Mouse (Mus musculus) midbrain, embryonic 11.5 days (tissue): ENCODE results near the gene Prickle1. TPM values are rescaled to one million over a fixed set of nuclear protein-coding genes. Genes with fewer than 3 reads are reported as not detected.

ENCODE experiments used
- ATAC-seq: fragments of 200-750 bp; cut with Nextera tagmentation; 2 replicates; pipeline ENCODE4 v1.8.0; 2017; ENCODE audit warnings: moderate TSS enrichment, moderate library complexity; ENCODE audit not compliant: low FRiP score
- DNase-seq: peaks from one replicate; pipeline ENCODE4 v3.0.0; 2015; ENCODE audit warnings: low spot score; ENCODE audit errors: missing footprints
- H3K27ac ChIP-seq: fragments of 300-500 bp; sonication (generic); 2 replicates; pipeline ENCODE4 v1.5.1; 2014; ENCODE audit warnings: low read depth, low read length
- H3K27me3 ChIP-seq: fragments of 300-500 bp; sonication (generic); 2 replicates; pipeline ENCODE4 v1.6.1; 2014; ENCODE audit warnings: mild to moderate bottlenecking, low read length, moderate library complexity, mixed read lengths; ENCODE audit not compliant: control insufficient read depth, insufficient read depth
- H3K36me3 ChIP-seq: fragments of 300-500 bp; sonication (generic); 2 replicates; pipeline ENCODE4 v1.6.1; 2014; ENCODE audit warnings: mild to moderate bottlenecking, low read length, moderate library complexity, mixed read lengths; ENCODE audit not compliant: control insufficient read depth, insufficient read depth
- H3K4me1 ChIP-seq: fragments of 300-500 bp; sonication (generic); 2 replicates; pipeline ENCODE4 v1.6.1; 2014; ENCODE audit warnings: low read length; ENCODE audit not compliant: control insufficient read depth, insufficient read depth
- H3K4me2 ChIP-seq: fragments of 300-500 bp; sonication (generic); 2 replicates; pipeline ENCODE4 v1.6.1; 2014; ENCODE audit warnings: mild to moderate bottlenecking, moderate library complexity
- H3K4me3 ChIP-seq: fragments of 300-500 bp; sonication (generic); 2 replicates; pipeline ENCODE4 v1.5.1; 2014; ENCODE audit warnings: low read depth, low read length
- H3K9ac ChIP-seq: fragments of 300-500 bp; sonication (generic); 2 replicates; pipeline ENCODE4 v1.6.1; 2014; ENCODE audit warnings: low read length
- H3K9me3 ChIP-seq: fragments of 300-500 bp; sonication (generic); 2 replicates; pipeline ENCODE4 v1.6.1; 2016; ENCODE audit warnings: low read length; ENCODE audit not compliant: control insufficient read depth
- WGBS: fragments of 180-500 bp; shearing (Covaris S2); extraction: QIAGEN DNeasy Blood & Tissue Kit; methylation state at CpG from one replicate; pipeline ENCODE4 v1.1.7; 2014; 5-methylcytosine and 5-hydroxymethylcytosine counted together
- polyA plus RNA-seq: library from polyadenylated mRNA; unstranded; fragments of >200 nt; fragmentation: Nextera tagmentation; extraction: Ambion mirVana; gene quantifications from 2 replicates; pipeline ENCODE4 v1.2.1, GENCODE M21; 2014

Prickle1 gene
- polyA plus RNA-seq, 1 experiment from 2014 or later, result 16.8 TPM

- WGBS, result 90% methylated on average over 6 of the region's 6 CpGs
- H3K4me1 ChIP-seq, result no peaks in the 10 kb centered on the region
- H3K9me3 ChIP-seq, result no peaks in the 10 kb centered on the region
- peak; percentile 59 for DNase-seq
- no peak overlapping the region for H3K4me2 ChIP-seq
- H3K4me3 ChIP-seq, result no peak overlapping the region
- H3K27ac ChIP-seq, result no peak overlapping the region
- no peaks in the 10 kb centered on the region for H3K36me3 ChIP-seq
- no peak for ATAC-seq
- no peak overlapping the region for H3K9ac ChIP-seq
- H3K27me3 ChIP-seq, result no peaks in the 10 kb centered on the region
Measured at GRCm38 (mm10) chr15:93618442-93619150, 22.9 kb upstream of the Prickle1 start.

- no peak overlapping the region for H3K4me3 ChIP-seq
- no peaks in the 10 kb centered on the region for H3K9me3 ChIP-seq
- no peak for ATAC-seq
- H3K4me1 ChIP-seq, result no peaks in the 10 kb centered on the region
- H3K27me3 ChIP-seq, result no peaks in the 10 kb centered on the region
- peak; percentile 17 for DNase-seq
- H3K9ac ChIP-seq, result no peak overlapping the region
- H3K4me2 ChIP-seq, result no peak overlapping the region
- H3K27ac ChIP-seq, result no peak overlapping the region
- H3K36me3 ChIP-seq, result no peaks in the 10 kb centered on the region
- 86% methylated on average over 4 of the region's 4 CpGs for WGBS
Measured at GRCm38 (mm10) chr15:93616277-93616676, 20.6 kb upstream of the Prickle1 start.

- DNase-seq (peak; percentile 41), ATAC-seq (no peak)
- Histone ChIP-seq H3K4me3 (no peak overlapping the region), H3K27ac (no peak overlapping the region), H3K4me1 (no peaks in the 10 kb centered on the region), H3K9me3 (no peaks in the 10 kb centered on the region), H3K36me3 (no peaks in the 10 kb centered on the region), H3K4me2 (no peak overlapping the region), H3K9ac (no peak overlapping the region), H3K27me3 (no peaks in the 10 kb centered on the region)
- 64% methylated on average over 3 of the region's 3 CpGs for WGBS
Measured at GRCm38 (mm10) chr15:93615031-93615430, 19.3 kb upstream of the Prickle1 start.

- Histone ChIP-seq H3K36me3 (no peaks in the 10 kb centered on the region), H3K4me1 (no peaks in the 10 kb centered on the region), H3K27me3 (no peaks in the 10 kb centered on the region), H3K9me3 (no peaks in the 10 kb centered on the region), H3K4me3 (no peak overlapping the region), H3K4me2 (no peak overlapping the region), H3K27ac (no peak overlapping the region), H3K9ac (no peak overlapping the region)
- ATAC-seq, result no peak
- peak; percentile 61 for DNase-seq
- 82% methylated on average over 3 of the region's 3 CpGs for WGBS
Measured at GRCm38 (mm10) chr15:93613606-93614005, 17.9 kb upstream of the Prickle1 start.

GRCm38 (mm10) chr15:93611536-93612300, 16.0 kb upstream of the Prickle1 start:
- H3K36me3 ChIP-seq, result no peaks in the 10 kb centered on the region
- no peaks in the 10 kb centered on the region for H3K27me3 ChIP-seq
- no peak overlapping the region for H3K4me3 ChIP-seq
- 90% methylated on average over 16 of the region's 16 CpGs for WGBS
- no peak overlapping the region for H3K27ac ChIP-seq
- no peaks in the 10 kb centered on the region for H3K9me3 ChIP-seq
- H3K4me2 ChIP-seq, result no peak overlapping the region
- DNase-seq, result peak; percentile 78
- no peak overlapping the region for H3K9ac ChIP-seq
- H3K4me1 ChIP-seq, result no peaks in the 10 kb centered on the region
- no peak for ATAC-seq

- Histone ChIP-seq H3K36me3 (no peaks in the 10 kb centered on the region), H3K9ac (no peak overlapping the region), H3K27ac (no peak overlapping the region), H3K27me3 (no peaks in the 10 kb centered on the region), H3K4me1 (no peaks in the 10 kb centered on the region), H3K9me3 (no peaks in the 10 kb centered on the region), H3K4me2 (no peak overlapping the region), H3K4me3 (no peak overlapping the region)
- DNase-seq (peak; percentile 75), ATAC-seq (no peak)
- 77% methylated on average over 19 of the region's 19 CpGs for WGBS
Measured at GRCm38 (mm10) chr15:93610721-93611201, 15.1 kb upstream of the Prickle1 start.

GRCm38 (mm10) chr15:93610288-93610687, 14.6 kb upstream of the Prickle1 start:
- Histone ChIP-seq H3K27ac (no peak overlapping the region), H3K4me1 (no peaks in the 10 kb centered on the region), H3K4me3 (no peak overlapping the region), H3K9me3 (no peaks in the 10 kb centered on the region), H3K36me3 (no peaks in the 10 kb centered on the region), H3K9ac (no peak overlapping the region), H3K27me3 (no peaks in the 10 kb centered on the region), H3K4me2 (no peak overlapping the region)
- WGBS, result 89% methylated on average over 18 of the region's 18 CpGs
- ATAC-seq (no peak), DNase-seq (peak; percentile 72)

GRCm38 (mm10) chr15:93602850-93603249, 7.2 kb upstream of the Prickle1 start:
- no peak for ATAC-seq
- WGBS, result 91% methylated on average over 6 of the region's 6 CpGs
- H3K9me3 ChIP-seq, result no peaks in the 10 kb centered on the region
- no peaks in the 10 kb centered on the region for H3K27me3 ChIP-seq
- H3K9ac ChIP-seq, result no peak overlapping the region
- no peaks in the 10 kb centered on the region for H3K4me1 ChIP-seq
- H3K4me2 ChIP-seq, result no peak overlapping the region
- no peak for DNase-seq
- H3K4me3 ChIP-seq, result no peak overlapping the region
- H3K36me3 ChIP-seq, result no peaks in the 10 kb centered on the region
- H3K27ac ChIP-seq, result no peak overlapping the region

GRCm38 (mm10) chr15:93601461-93602015, 5.8 kb upstream of the Prickle1 start:
- no peak overlapping the region for H3K4me2 ChIP-seq
- ATAC-seq, result no peak

More at GRCm38 (mm10) chr15:93601461-93602015, 5.8 kb upstream of the Prickle1 start:
- no peak overlapping the region for H3K27ac ChIP-seq
- no peaks in the 10 kb centered on the region for H3K4me1 ChIP-seq
- DNase-seq, result no peak
- no peak overlapping the region for H3K9ac ChIP-seq
- no peaks in the 10 kb centered on the region for H3K27me3 ChIP-seq
- no peaks in the 10 kb centered on the region for H3K9me3 ChIP-seq
- no peaks in the 10 kb centered on the region for H3K36me3 ChIP-seq
- 92% methylated on average over 13 of the region's 13 CpGs for WGBS
- H3K4me3 ChIP-seq, result no peak overlapping the region
